ENCODE assay signal across 19 mouse cellular contexts in the genomic region with DNA sequence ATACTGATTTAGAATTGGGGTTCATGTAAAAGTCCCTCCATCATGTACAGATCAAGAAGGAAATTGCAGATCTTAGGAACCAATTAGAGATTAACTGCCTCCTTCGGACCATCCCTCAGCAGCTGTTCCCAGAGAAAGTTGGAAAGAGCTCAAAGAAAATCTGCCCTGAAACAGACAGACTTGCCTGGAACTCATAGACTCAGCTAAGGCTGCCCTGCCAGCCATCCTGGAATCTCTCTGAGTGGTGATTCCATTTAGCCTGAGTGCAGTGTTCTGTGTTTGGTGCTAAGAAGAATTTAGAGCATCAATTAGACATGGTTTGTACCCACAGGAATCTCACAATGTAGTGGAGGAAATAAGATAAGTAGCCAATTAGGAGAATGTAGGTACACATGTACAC.
DNase-seq lines count a peak whose midpoint lies in the region; ATAC-seq and TF ChIP-seq lines count a peak whose summit lies in the region.
"Had no signal": no experiment of that assay in that cellular context is flagged by ENCODE, and none has a peak within 500 bp of the region (broad histone marks: within the 10 kb centered on the region; RNA-seq: fewer than 3 reads in every experiment).

No protein-coding gene starts in this region.

- H3K27ac ChIP-seq in forebrain, embryonic 13.5 days: no peak overlapping the region
- no peak overlapping the region for H3K27ac ChIP-seq in forebrain, embryonic 12.5 days
- H3K27ac ChIP-seq in midbrain, embryonic 15.5 days: no peak overlapping the region
- no peak overlapping the region for H3K27ac ChIP-seq in midbrain, embryonic 10.5 days (replicated peaks)
- no peak overlapping the region for H3K27ac ChIP-seq in forebrain, postnatal 0 days (ENCODE audit: low read depth, low read length)
- H3K27ac ChIP-seq: embryonic facial prominence, embryonic 15.5 days; heart, adult 2 months; heart, embryonic 15.5 days; intestine, embryonic 15.5 days; liver, embryonic 14.5 days had no signal

- H3K27me3 ChIP-seq in forebrain, embryonic 13.5 days: no peaks in the 10 kb centered on the region
- H3K27me3 ChIP-seq in forebrain, embryonic 12.5 days: no peaks in the 10 kb centered on the region
- no peaks in the 10 kb centered on the region for H3K27me3 ChIP-seq in midbrain, embryonic 15.5 days (replicated peaks)
- H3K27me3 ChIP-seq in midbrain, embryonic 10.5 days (ENCODE audit: low read depth, poor library complexity, severe bottlenecking): no peaks in the 10 kb centered on the region
- H3K27me3 ChIP-seq in forebrain, postnatal 0 days (ENCODE audit: insufficient read depth, low read length): no peaks in the 10 kb centered on the region
- H3K27me3 ChIP-seq: CH12.LX; embryonic facial prominence, embryonic 15.5 days; heart, embryonic 15.5 days; intestine, embryonic 15.5 days had no signal

- 60% methylated on average over 1 of the region's 1 CpGs for WGBS in forebrain, embryonic 13.5 days
- 65% methylated on average over 1 of the region's 1 CpGs for WGBS in forebrain, embryonic 12.5 days
- WGBS in midbrain, embryonic 15.5 days: 43% methylated on average over 1 of the region's 1 CpGs
- 87% methylated on average over 1 of the region's 1 CpGs for WGBS in midbrain, embryonic 10.5 days
- 14% methylated on average over 1 of the region's 1 CpGs for WGBS in forebrain, postnatal 0 days

- DNase-seq in kidney, postnatal 10 days: peak; percentile 6
- DNase-seq in kidney, postnatal 36 days: no peak
- no peak for DNase-seq in midbrain, embryonic 10.5 days (ENCODE audit: low spot score)
- peak; percentile 7 for DNase-seq in forebrain, postnatal 0 days
- no peak for DNase-seq in urinary bladder, adult 18-20 months (ENCODE audit: low spot score in 2 of 2)
- DNase-seq: adrenal gland, adult 2 months; cerebellum, adult 11-12 months; cerebellum, postnatal 36 days; gastrocnemius, postnatal 10 days; heart, adult 2 months; lung, postnatal 14 days had no signal

- H3K4me2 ChIP-seq in forebrain, embryonic 13.5 days: no peak overlapping the region
- no peak overlapping the region for H3K4me2 ChIP-seq in forebrain, embryonic 12.5 days
- H3K4me2 ChIP-seq in midbrain, embryonic 15.5 days: no peak overlapping the region
- no peak overlapping the region for H3K4me2 ChIP-seq in forebrain, postnatal 0 days (ENCODE audit: low read depth)
- H3K4me2 ChIP-seq: embryonic facial prominence, embryonic 15.5 days; heart, embryonic 15.5 days; intestine, embryonic 15.5 days had no signal

- no peak overlapping the region for H3K4me3 ChIP-seq in forebrain, embryonic 13.5 days
- H3K4me3 ChIP-seq in forebrain, embryonic 12.5 days (replicated peaks): no peak overlapping the region
- H3K4me3 ChIP-seq in midbrain, embryonic 15.5 days: no peak overlapping the region
- H3K4me3 ChIP-seq in midbrain, embryonic 10.5 days: no peak overlapping the region
- H3K4me3 ChIP-seq in forebrain, postnatal 0 days (ENCODE audit: low read depth, low read length): no peak overlapping the region
- H3K4me3 ChIP-seq: embryonic facial prominence, embryonic 15.5 days; heart, adult 2 months; heart, embryonic 15.5 days; intestine, embryonic 15.5 days had no signal

- H3K4me1 ChIP-seq in forebrain, embryonic 13.5 days: 0 out of 2 replicates have a peak, but pooled peaks cover 7% of the 10 kb centered on the region
- peaks cover 3% of the 10 kb centered on the region; the same call in 1 of the 2 replicates for H3K4me1 ChIP-seq in forebrain, embryonic 12.5 days
- H3K4me1 ChIP-seq in midbrain, embryonic 15.5 days: no peaks in the 10 kb centered on the region
- H3K4me1 ChIP-seq in midbrain, embryonic 10.5 days: peaks cover 9% of the 10 kb centered on the region; the same call in 1 of the 2 replicates
- peaks cover 3% of the 10 kb centered on the region; the same call in 1 of the 2 replicates for H3K4me1 ChIP-seq in forebrain, postnatal 0 days (ENCODE audit: insufficient read depth)
- H3K4me1 ChIP-seq: heart, embryonic 15.5 days; intestine, embryonic 15.5 days had no signal

- no peaks in the 10 kb centered on the region for H3K36me3 ChIP-seq in forebrain, embryonic 13.5 days (ENCODE audit: poor library complexity, severe bottlenecking)
- H3K36me3 ChIP-seq in forebrain, embryonic 12.5 days (replicated peaks): no peaks in the 10 kb centered on the region
- H3K36me3 ChIP-seq in midbrain, embryonic 15.5 days (replicated peaks): no peaks in the 10 kb centered on the region
- H3K36me3 ChIP-seq in midbrain, embryonic 10.5 days: no peaks in the 10 kb centered on the region
- H3K36me3 ChIP-seq in forebrain, postnatal 0 days (ENCODE audit: insufficient read depth): no peaks in the 10 kb centered on the region
- H3K36me3 ChIP-seq: embryonic facial prominence, embryonic 15.5 days; heart, embryonic 15.5 days; intestine, embryonic 15.5 days had no signal

- no peak overlapping the region for H3K9ac ChIP-seq in forebrain, embryonic 13.5 days
- H3K9ac ChIP-seq in forebrain, embryonic 12.5 days: no peak overlapping the region
- H3K9ac ChIP-seq in midbrain, embryonic 15.5 days: no peak overlapping the region
- no peak overlapping the region for H3K9ac ChIP-seq in forebrain, postnatal 0 days
- H3K9ac ChIP-seq: embryonic facial prominence, embryonic 15.5 days; heart, embryonic 15.5 days; intestine, embryonic 15.5 days; liver, embryonic 14.5 days had no signal

- TF ChIP-seq CTCF in forebrain, postnatal 0 days (IDR thresholded peaks at IDR 0.05; ENCODE audit: low read depth): no peak

- ATAC-seq in forebrain, embryonic 13.5 days: peak; percentile 59
- no peak for ATAC-seq in forebrain, embryonic 12.5 days (ENCODE audit: low FRiP score)
- 0 out of 2 replicates have a peak, but pooled peaks have one; percentile 27 for ATAC-seq in midbrain, embryonic 15.5 days (replicated peaks)
- ATAC-seq in forebrain, postnatal 0 days: peak; percentile 37; the same call in 1 of the 2 replicates
- ATAC-seq: intestine, embryonic 15.5 days had no signal

- no peaks in the 10 kb centered on the region for H3K9me3 ChIP-seq in forebrain, embryonic 13.5 days (replicated peaks)
- H3K9me3 ChIP-seq in forebrain, embryonic 12.5 days: no peaks in the 10 kb centered on the region
- no peaks in the 10 kb centered on the region for H3K9me3 ChIP-seq in midbrain, embryonic 15.5 days
- no peaks in the 10 kb centered on the region for H3K9me3 ChIP-seq in midbrain, embryonic 10.5 days (replicated peaks)
- no peaks in the 10 kb centered on the region for H3K9me3 ChIP-seq in forebrain, postnatal 0 days (ENCODE audit: low read length)
- H3K9me3 ChIP-seq: embryonic facial prominence, embryonic 15.5 days; heart, embryonic 15.5 days; intestine, embryonic 15.5 days had no signal

Comparison
In these comparisons a context has a peak if more than half of its experiments do, and no peak if none do; other contexts are left out.
1. DNase-seq: peak in kidney, postnatal 10 days (single experiment) and forebrain, postnatal 0 days (single experiment); none in kidney, postnatal 36 days (0 of 2), midbrain, embryonic 10.5 days (single experiment) and urinary bladder, adult 18-20 months (0 of 2).